In genomic region chr14:34945471-34946313, GRCm38 (mm10) we compare ENCODE assay signal across 13 mouse cellular contexts.
DNase-seq lines count a peak whose midpoint lies in the region; ATAC-seq and TF ChIP-seq lines count a peak whose summit lies in the region.
"Had no signal": no experiment of that assay in that cellular context is flagged by ENCODE, and none has a peak within 500 bp of the region (broad histone marks: within the 10 kb centered on the region; RNA-seq: fewer than 3 reads in every experiment).

No protein-coding gene starts in this region.

- no peaks in the 10 kb centered on the region for H3K36me3 ChIP-seq in forebrain, embryonic 13.5 days (ENCODE audit: poor library complexity, severe bottlenecking)
- H3K36me3 ChIP-seq in forebrain, embryonic 11.5 days (ENCODE audit: control insufficient read depth, insufficient read depth, low read length): no peaks in the 10 kb centered on the region
- H3K36me3 ChIP-seq in limb, embryonic 15.5 days: no peaks in the 10 kb centered on the region
- no peaks in the 10 kb centered on the region for H3K36me3 ChIP-seq in limb, embryonic 10.5 days
- no peaks in the 10 kb centered on the region for H3K36me3 ChIP-seq in hindbrain, embryonic 12.5 days
- no peaks in the 10 kb centered on the region for H3K36me3 ChIP-seq in midbrain, postnatal 0 days (ENCODE audit: insufficient read depth, low read length)
- H3K36me3 ChIP-seq: liver, embryonic 13.5 days had no signal

- no peak overlapping the region for H3K27ac ChIP-seq in forebrain, embryonic 13.5 days
- no peak overlapping the region for H3K27ac ChIP-seq in forebrain, embryonic 11.5 days (ENCODE audit: low read depth, low read length)
- no peak overlapping the region for H3K27ac ChIP-seq in limb, embryonic 15.5 days
- H3K27ac ChIP-seq in limb, embryonic 10.5 days: no peak overlapping the region
- no peak overlapping the region for H3K27ac ChIP-seq in hindbrain, embryonic 12.5 days
- H3K27ac ChIP-seq in midbrain, postnatal 0 days (ENCODE audit: low read depth, low read length): peak overlapping the region; percentile 21
- no peak overlapping the region for H3K27ac ChIP-seq in gastrocnemius, adult 2 months
- H3K27ac ChIP-seq: liver, embryonic 13.5 days; macrophage had no signal

- no peak overlapping the region for H3K4me3 ChIP-seq in forebrain, embryonic 13.5 days
- no peak overlapping the region for H3K4me3 ChIP-seq in forebrain, embryonic 11.5 days (ENCODE audit: low read depth, low read length)
- H3K4me3 ChIP-seq in limb, embryonic 15.5 days: no peak overlapping the region
- H3K4me3 ChIP-seq in limb, embryonic 10.5 days: no peak overlapping the region
- no peak overlapping the region for H3K4me3 ChIP-seq in hindbrain, embryonic 12.5 days
- no peak overlapping the region for H3K4me3 ChIP-seq in midbrain, postnatal 0 days (ENCODE audit: low read depth, low read length)
- no peak overlapping the region for H3K4me3 ChIP-seq in gastrocnemius, adult 2 months
- H3K4me3 ChIP-seq: liver, embryonic 13.5 days had no signal

- TF ChIP-seq CTCF in midbrain, postnatal 0 days (IDR thresholded peaks at IDR 0.05): no peak
- no peak for TF ChIP-seq CTCF in gastrocnemius, adult 2 months (IDR thresholded peaks at IDR 0.05)

- no peak for DNase-seq in forebrain, embryonic 11.5 days (ENCODE audit: low spot score)
- no peak for DNase-seq in limb, embryonic 10.5 days (ENCODE audit: low spot score)
- no peak for DNase-seq in midbrain, postnatal 0 days (ENCODE audit: low spot score)
- no peak for DNase-seq in embryo, embryonic 10.5 days (ENCODE audit: low spot score)
- no peak for DNase-seq in gastrocnemius, adult 2 months
- DNase-seq: adrenal gland, postnatal 10 days; liver, embryonic 13.5 days; thymus, adult 2 months had no signal

- H3K9me3 ChIP-seq in forebrain, embryonic 13.5 days (replicated peaks): no peaks in the 10 kb centered on the region
- no peaks in the 10 kb centered on the region for H3K9me3 ChIP-seq in forebrain, embryonic 11.5 days (ENCODE audit: control insufficient read depth, low read length)
- no peaks in the 10 kb centered on the region for H3K9me3 ChIP-seq in limb, embryonic 15.5 days
- no peaks in the 10 kb centered on the region for H3K9me3 ChIP-seq in limb, embryonic 10.5 days (replicated peaks)
- no peaks in the 10 kb centered on the region for H3K9me3 ChIP-seq in hindbrain, embryonic 12.5 days (replicated peaks)
- H3K9me3 ChIP-seq in midbrain, postnatal 0 days (ENCODE audit: low read length): no peaks in the 10 kb centered on the region
- H3K9me3 ChIP-seq: liver, embryonic 13.5 days had no signal

- no peak overlapping the region for H3K9ac ChIP-seq in forebrain, embryonic 13.5 days
- H3K9ac ChIP-seq in forebrain, embryonic 11.5 days (ENCODE audit: low read length): no peak overlapping the region
- no peak overlapping the region for H3K9ac ChIP-seq in limb, embryonic 15.5 days
- H3K9ac ChIP-seq in hindbrain, embryonic 12.5 days: no peak overlapping the region
- H3K9ac ChIP-seq in midbrain, postnatal 0 days (replicated peaks; ENCODE audit: low read length, poor library complexity, severe bottlenecking): no peak overlapping the region
- H3K9ac ChIP-seq: liver, embryonic 13.5 days had no signal

- peaks cover 7% of the 10 kb centered on the region; the same call in 1 of the 2 replicates for H3K4me1 ChIP-seq in forebrain, embryonic 13.5 days
- no peaks in the 10 kb centered on the region for H3K4me1 ChIP-seq in forebrain, embryonic 11.5 days (replicated peaks; ENCODE audit: control insufficient read depth, insufficient read depth, low read length)
- no peaks in the 10 kb centered on the region for H3K4me1 ChIP-seq in limb, embryonic 15.5 days
- no peaks in the 10 kb centered on the region for H3K4me1 ChIP-seq in limb, embryonic 10.5 days
- H3K4me1 ChIP-seq in hindbrain, embryonic 12.5 days: no peaks in the 10 kb centered on the region
- H3K4me1 ChIP-seq in midbrain, postnatal 0 days (ENCODE audit: insufficient read depth, low read length): peaks cover 6% of the 10 kb centered on the region; the same call in 1 of the 2 replicates
- H3K4me1 ChIP-seq: liver, embryonic 13.5 days had no signal

- WGBS in forebrain, embryonic 13.5 days: 93% methylated on average over 17 of the region's 17 CpGs
- WGBS in forebrain, embryonic 11.5 days: 90% methylated on average over 17 of the region's 17 CpGs
- 86% methylated on average over 17 of the region's 17 CpGs for WGBS in limb, embryonic 15.5 days
- WGBS in limb, embryonic 10.5 days: 89% methylated on average over 17 of the region's 17 CpGs
- 88% methylated on average over 17 of the region's 17 CpGs for WGBS in hindbrain, embryonic 12.5 days
- WGBS in midbrain, postnatal 0 days: 81% methylated on average over 17 of the region's 17 CpGs

- peak; percentile 28 for ATAC-seq in forebrain, embryonic 13.5 days
- no peak for ATAC-seq in forebrain, embryonic 11.5 days (replicated peaks; ENCODE audit: low FRiP score)
- peak; percentile 32; the same call in 1 of the 2 replicates for ATAC-seq in limb, embryonic 15.5 days (ENCODE audit: insufficient number of reproducible peaks, low FRiP score, low TSS enrichment, low read depth)
- ATAC-seq in hindbrain, embryonic 12.5 days (ENCODE audit: low FRiP score): peak; percentile 51
- ATAC-seq in midbrain, postnatal 0 days (ENCODE audit: low FRiP score): peak; percentile 75
- ATAC-seq: intestine, postnatal 0 days had no signal

- H3K4me2 ChIP-seq in forebrain, embryonic 13.5 days: no peak overlapping the region
- H3K4me2 ChIP-seq in forebrain, embryonic 11.5 days (ENCODE audit: low read depth, low read length, severe bottlenecking): no peak overlapping the region
- no peak overlapping the region for H3K4me2 ChIP-seq in limb, embryonic 15.5 days
- no peak overlapping the region for H3K4me2 ChIP-seq in hindbrain, embryonic 12.5 days (replicated peaks)
- H3K4me2 ChIP-seq in midbrain, postnatal 0 days (ENCODE audit: low read depth, low read length, poor library complexity, severe bottlenecking): no peak overlapping the region
- H3K4me2 ChIP-seq: liver, embryonic 13.5 days had no signal

- no peaks in the 10 kb centered on the region for H3K27me3 ChIP-seq in forebrain, embryonic 13.5 days
- no peaks in the 10 kb centered on the region for H3K27me3 ChIP-seq in forebrain, embryonic 11.5 days (ENCODE audit: control insufficient read depth, insufficient read depth, low read length)
- peaks cover 6% of the 10 kb centered on the region; the same call in 1 of the 2 replicates for H3K27me3 ChIP-seq in limb, embryonic 15.5 days
- H3K27me3 ChIP-seq in limb, embryonic 10.5 days (ENCODE audit: low read depth, poor library complexity, severe bottlenecking): no peaks in the 10 kb centered on the region
- H3K27me3 ChIP-seq in hindbrain, embryonic 12.5 days: no peaks in the 10 kb centered on the region
- H3K27me3 ChIP-seq in midbrain, postnatal 0 days (ENCODE audit: insufficient read depth, low read length): no peaks in the 10 kb centered on the region
- H3K27me3 ChIP-seq: liver, embryonic 13.5 days had no signal

- intact Hi-C loops in gastrocnemius, adult 2 months (cut with DNase I): no loop called here
